17 mouse cellular contexts compared by ENCODE assay signal in genomic region chr6:7661455-7661854, GRCm38 (mm10). TPM values are rescaled to one million over a fixed set of nuclear protein-coding genes. Genes with fewer than 3 reads are reported as not detected.
DNase-seq lines count a peak whose midpoint lies in the region; ATAC-seq and TF ChIP-seq lines count a peak whose summit lies in the region.
"Had no signal": no experiment of that assay in that cellular context is flagged by ENCODE, and none has a peak within 500 bp of the region (broad histone marks: within the 10 kb centered on the region; RNA-seq: fewer than 3 reads in every experiment).

No protein-coding gene starts in this region.

- no peaks in the 10 kb centered on the region for H3K27me3 ChIP-seq in G1E (ENCODE audit: insufficient read depth, low read length)
- H3K27me3 ChIP-seq: embryonic facial prominence, embryonic 15.5 days; heart, embryonic 13.5 days; limb, embryonic 15.5 days; neural tube, embryonic 15.5 days had no signal

- no peaks in the 10 kb centered on the region for H3K9me3 ChIP-seq in G1E (replicated peaks)
- H3K9me3 ChIP-seq: embryonic facial prominence, embryonic 15.5 days; forebrain, embryonic 10.5 days; heart, embryonic 13.5 days; hindbrain, embryonic 10.5 days; limb, embryonic 15.5 days; neural tube, embryonic 15.5 days had no signal

- peak; percentile 81 for ATAC-seq in G1E (ENCODE audit: extremely low read depth, insufficient number of reproducible peaks, low FRiP score, poor library complexity, severe bottlenecking)
- no peak for ATAC-seq in megakaryocyte-erythroid progenitor cell, adult 5-6 weeks (replicated peaks; ENCODE audit: low FRiP score, low TSS enrichment, poor library complexity, severe bottlenecking)

- H3K4me1 ChIP-seq in G1E (ENCODE audit: insufficient read depth, low read depth, low read length) = peaks cover 23% of the 10 kb centered on the region
- H3K4me1 ChIP-seq: embryonic facial prominence, embryonic 15.5 days; forebrain, embryonic 10.5 days; heart, embryonic 13.5 days; hindbrain, embryonic 10.5 days; limb, embryonic 15.5 days; neural tube, embryonic 15.5 days had no signal

- H3K4me3 ChIP-seq in G1E (ENCODE audit: low read depth, low read length) = peak overlapping the region; percentile 64
- H3K4me3 ChIP-seq: embryonic facial prominence, embryonic 15.5 days; forebrain, embryonic 10.5 days; heart, embryonic 13.5 days; hindbrain, embryonic 10.5 days; limb, embryonic 15.5 days; neural tube, embryonic 15.5 days had no signal

- H3K36me3 ChIP-seq in G1E (replicated peaks) = no peaks in the 10 kb centered on the region
- H3K36me3 ChIP-seq: embryonic facial prominence, embryonic 15.5 days; forebrain, embryonic 10.5 days; heart, embryonic 13.5 days; hindbrain, embryonic 10.5 days; limb, embryonic 15.5 days; neural tube, embryonic 15.5 days had no signal

- no peak for TF ChIP-seq CTCF in G1E (IDR thresholded peaks at IDR 0.05; ENCODE audit: low read depth, low read length)

- peak; percentile 93 for DNase-seq in heart, adult 11 months
- no peak for DNase-seq in heart, postnatal 4 days
- peak; percentile 24 for DNase-seq in kidney, adult 9 months
- DNase-seq in kidney, postnatal 10 days = no peak
- DNase-seq in G1E (ENCODE audit: low spot score) = no peak
- peak; percentile 6 for DNase-seq in lung, postnatal 14 days
- DNase-seq: adrenal gland, postnatal 25 days; cerebellum, adult 11-12 months; kidney, adult 11 months; layer of hippocampus, postnatal 36 days had no signal

RNA-seq across cellular contexts. Expression of gene Asns, which starts 31.6 kb away (rescaled TPM):
- total RNA-seq in heart, postnatal 4 days (2021) = 1 to 10 TPM; 8.5 to 9.1 TPM
- total RNA-seq in G1E (2014; fragmentation: Nextera tagmentation) = 2,154 and 2,258 TPM in 2 replicates
- total RNA-seq in G1E (2017) = 588 and 621 TPM in 2 replicates
- polyA plus RNA-seq in G1E (2012) = 100 and 103 TPM in 2 replicates
- 213 and 259 TPM in 2 replicates for total RNA-seq in megakaryocyte-erythroid progenitor cell, adult 5-6 weeks (2014; fragmentation: Nextera tagmentation)
- total RNA-seq in megakaryocyte-erythroid progenitor cell, adult 5-6 weeks (2017) = 174 and 298 TPM in 2 replicates

Comparison
In these comparisons a context has a peak if more than half of its experiments do, and no peak if none do; other contexts are left out.
1. DNase-seq: peak in heart, adult 11 months (single experiment), kidney, adult 9 months (single experiment) and lung, postnatal 14 days (single experiment); none in heart, postnatal 4 days (single experiment), kidney, postnatal 10 days (single experiment) and G1E (single experiment).
2. RNA of gene Asns, which starts 31.6 kb away (total RNA-seq): 588 to 2,258 TPM in G1E and 174 to 298 TPM in megakaryocyte-erythroid progenitor cell, adult 5-6 weeks; 8.5 to 9.1 TPM in heart, postnatal 4 days; every median in the first group is over 10 times any median in the second.